Mouse (Mus musculus): ENCODE data around the gene Hephl1. TPM values are rescaled to one million over a fixed set of nuclear protein-coding genes. Genes with fewer than 3 reads are reported as not detected.

Gene Hephl1
- polyA plus RNA-seq, 1 experiment from 2014 or later = not detected

GRCm38 (mm10) chr9:15002995-15003613 is 108.8 kb downstream of the Hephl1 start:
- no peak for ATAC-seq
- Histone ChIP-seq H3K27me3 (replicated peaks; ENCODE audit: insufficient read depth, low read length) (no peaks in the 10 kb centered on the region), H3K4me2 (replicated peaks; ENCODE audit: low read depth, low read length) (no peak overlapping the region), H3K9ac (replicated peaks; ENCODE audit: low read depth) (no peak overlapping the region), H3K4me3 (ENCODE audit: low read depth, low read length) (no peak overlapping the region), H3K4me1 (ENCODE audit: insufficient read depth, low read depth, low read length) (no peaks in the 10 kb centered on the region), H3K9me3 (ENCODE audit: low read length) (no peaks in the 10 kb centered on the region), H3K36me3 (ENCODE audit: insufficient read depth, low read length) (peaks cover 7% of the 10 kb centered on the region; the same call in 1 of the 2 replicates), H3K27ac (ENCODE audit: low read length) (no peak overlapping the region)
- TF ChIP-seq CTCF (IDR thresholded peaks at IDR 0.05) = no peak
- TF ChIP-seq EP300 (IDR thresholded peaks at IDR 0.05) = no peak
- whole genome bisulfite sequencing = 61% methylated on average over 6 of the region's 6 CpGs
- no peak for DNase-seq (ENCODE audit: low spot score)

Other genes starting within 250 kb of the Hephl1 start
- 0.23 TPM in 1 of 2 replicates, not detected in the other for gene Izumo1r, start 208.2 kb downstream of the Hephl1 start, polyA plus RNA-seq (2015; fragmentation: Nextera tagmentation; extraction: Ambion mirVana)
- 19.7 and 20.0 TPM in 2 replicates for gene Panx1, start 66.6 kb downstream of the Hephl1 start, polyA plus RNA-seq (2015; fragmentation: Nextera tagmentation; extraction: Ambion mirVana)
- 2.6 and 3.0 TPM in 2 replicates for gene Vstm5, start 126.9 kb upstream of the Hephl1 start, polyA plus RNA-seq (2015; fragmentation: Nextera tagmentation; extraction: Ambion mirVana)
- gene Med17, start 167.8 kb upstream of the Hephl1 start, polyA plus RNA-seq (2015; fragmentation: Nextera tagmentation; extraction: Ambion mirVana) = 23.2 TPM in 2 replicates
- gene Taf1d, start 194.1 kb upstream of the Hephl1 start, polyA plus RNA-seq (2015; fragmentation: Nextera tagmentation; extraction: Ambion mirVana) = 34.9 and 35.3 TPM in 2 replicates
- 8.7 and 11.0 TPM in 2 replicates for gene 4931406C07Rik, start 194.3 kb upstream of the Hephl1 start, polyA plus RNA-seq (2015; fragmentation: Nextera tagmentation; extraction: Ambion mirVana)
- 5.5 and 6.0 TPM in 2 replicates for gene Cep295, start 245.7 kb upstream of the Hephl1 start, polyA plus RNA-seq (2015; fragmentation: Nextera tagmentation; extraction: Ambion mirVana)

All from lung, postnatal 0 days (tissue).